Mouse (Mus musculus) lung, postnatal 0 days (tissue): ENCODE results near the gene Idi1.

Experiments used
- CTCF ChIP-seq: IDR thresholded peaks from 2 replicates; pipeline ENCODE4 v1.5.1; 2016; ENCODE audit warnings: antibody characterized with exemption, mild to moderate bottlenecking
- EP300 ChIP-seq: IDR thresholded peaks from 2 replicates; pipeline ENCODE4 v1.6.1; 2016; ENCODE audit warnings: antibody characterized with exemption, mild to moderate bottlenecking, control low read depth

DNA sequence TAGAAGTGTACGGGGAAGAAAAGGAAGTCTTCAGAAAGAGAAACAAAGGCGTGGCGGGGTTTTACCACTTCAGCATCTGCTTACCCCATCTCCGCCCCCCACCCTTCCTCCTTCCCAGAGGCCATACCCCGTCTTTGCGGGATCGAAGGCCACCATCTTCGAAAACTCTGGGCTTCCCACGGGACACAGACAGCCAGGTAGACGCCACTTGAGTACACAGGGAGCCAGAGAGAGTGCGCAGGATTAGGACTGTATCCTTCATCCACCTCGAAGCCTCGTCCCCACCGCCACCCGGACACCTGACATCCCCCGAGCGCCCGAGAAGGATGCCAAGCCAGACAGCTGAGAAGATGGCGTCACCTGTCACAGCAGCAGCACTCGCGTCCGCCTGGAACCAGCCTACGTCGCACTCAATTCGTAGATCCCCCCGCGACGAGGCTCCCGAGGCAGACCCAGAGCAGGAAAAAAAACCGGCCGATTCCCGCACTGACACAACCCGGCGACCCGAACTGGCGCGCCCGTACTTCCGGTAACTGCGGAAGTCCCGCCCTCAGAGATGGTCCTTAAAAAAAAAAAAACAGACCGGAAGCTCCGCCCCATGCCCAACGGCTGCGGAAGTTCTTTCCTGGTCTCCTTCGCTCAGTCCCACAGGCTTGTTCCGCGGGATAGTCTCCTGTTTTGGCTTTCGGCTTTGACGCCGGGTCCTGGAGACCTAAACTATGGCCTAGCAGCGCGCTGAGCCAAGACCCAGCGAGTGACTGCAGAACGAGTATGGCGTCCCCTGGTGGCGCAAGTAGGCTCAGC lies 14.6 kb upstream of the Idi1 start:
- TF ChIP-seq CTCF (peak; percentile 99), EP300 (peak; percentile 79)
